35 mouse cellular contexts compared by ENCODE assay signal in the genomic region with DNA sequence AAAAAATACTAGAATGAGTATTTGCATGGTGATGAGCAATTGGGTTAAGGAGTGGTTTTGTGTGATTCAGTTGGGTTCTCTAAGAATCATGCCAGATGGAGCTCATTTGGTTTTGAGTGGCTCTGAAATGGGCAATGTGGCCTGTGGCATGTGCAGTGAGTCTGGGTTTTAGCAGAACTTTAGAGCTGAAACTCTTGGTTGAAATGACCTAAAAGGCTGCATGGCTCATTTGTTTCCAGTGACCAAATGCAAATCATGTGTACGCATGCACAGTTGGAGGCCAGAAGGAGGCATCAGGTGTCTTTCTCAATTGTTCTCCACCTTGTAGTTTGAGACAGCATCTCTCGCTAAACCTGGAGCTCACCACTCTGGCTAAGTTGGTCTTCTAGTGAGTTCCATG. TPM values are rescaled to one million over a fixed set of nuclear protein-coding genes. Genes with fewer than 3 reads are reported as not detected.
"Had no signal": no experiment of that assay in that cellular context is flagged by ENCODE, and none has a peak within 500 bp of the region (broad histone marks: within the 10 kb centered on the region; RNA-seq: fewer than 3 reads in every experiment).

No protein-coding gene starts in this region.

- H3K27me3 ChIP-seq: limb, embryonic 12.5 days; limb, embryonic 15.5 days; liver, embryonic 12.5 days; liver, embryonic 13.5 days; liver, embryonic 15.5 days; lung, embryonic 15.5 days; megakaryocyte, embryonic 14.5 days; midbrain, embryonic 12.5 days; midbrain, embryonic 13.5 days; midbrain, embryonic 15.5 days; neural tube, embryonic 12.5 days; neural tube, embryonic 13.5 days had no signal

- H3K27ac ChIP-seq: limb, embryonic 10.5 days; limb, embryonic 12.5 days; limb, embryonic 13.5 days; limb, embryonic 15.5 days; liver, embryonic 12.5 days; liver, embryonic 13.5 days; liver, embryonic 14.5 days; liver, embryonic 15.5 days; lung, embryonic 15.5 days; macrophage; midbrain, embryonic 12.5 days; midbrain, embryonic 13.5 days; midbrain, embryonic 15.5 days; neural tube, embryonic 12.5 days; neural tube, embryonic 13.5 days had no signal

- H3K4me3 ChIP-seq: limb, embryonic 10.5 days; limb, embryonic 12.5 days; limb, embryonic 13.5 days; limb, embryonic 15.5 days; liver, embryonic 12.5 days; liver, embryonic 13.5 days; liver, embryonic 15.5 days; lung, embryonic 15.5 days; megakaryocyte, embryonic 14.5 days; midbrain, embryonic 12.5 days; midbrain, embryonic 13.5 days; midbrain, embryonic 15.5 days; myocyte; neural tube, embryonic 12.5 days; neural tube, embryonic 13.5 days had no signal

- H3K4me2 ChIP-seq: limb, embryonic 12.5 days; limb, embryonic 13.5 days; limb, embryonic 15.5 days; liver, embryonic 11.5 days; liver, embryonic 12.5 days; liver, embryonic 13.5 days; liver, embryonic 15.5 days; lung, embryonic 14.5 days; lung, embryonic 15.5 days; midbrain, embryonic 12.5 days; midbrain, embryonic 13.5 days; midbrain, embryonic 15.5 days; neural tube, embryonic 12.5 days; neural tube, embryonic 13.5 days had no signal

- DNase-seq: left cerebral cortex, postnatal 4 days; liver; liver, embryonic 13.5 days; liver, postnatal 0 days; lung, adult 18-20 months; lung, adult 2 months; lung, embryonic 14.5 days; lung, postnatal 10 days; lung, postnatal 14 days; lung, postnatal 36 days; lung, postnatal 4 days; midbrain, embryonic 14.5 days had no signal

- H3K4me1 ChIP-seq: limb, embryonic 10.5 days; limb, embryonic 12.5 days; limb, embryonic 13.5 days; limb, embryonic 15.5 days; liver, embryonic 12.5 days; liver, embryonic 13.5 days; liver, embryonic 15.5 days; lung, embryonic 15.5 days; megakaryocyte, embryonic 14.5 days; midbrain, embryonic 12.5 days; midbrain, embryonic 13.5 days; midbrain, embryonic 15.5 days; neural tube, embryonic 12.5 days; neural tube, embryonic 13.5 days had no signal

- H3K9ac ChIP-seq: limb, embryonic 12.5 days; limb, embryonic 13.5 days; limb, embryonic 15.5 days; liver, embryonic 12.5 days; liver, embryonic 13.5 days; liver, embryonic 14.5 days; liver, embryonic 15.5 days; liver, postnatal 0 days; lung, embryonic 14.5 days; lung, embryonic 15.5 days; midbrain, embryonic 12.5 days; midbrain, embryonic 13.5 days; midbrain, embryonic 15.5 days; neural tube, embryonic 12.5 days; neural tube, embryonic 13.5 days had no signal

- H3K36me3 ChIP-seq: limb, embryonic 10.5 days; limb, embryonic 12.5 days; limb, embryonic 13.5 days; limb, embryonic 15.5 days; liver, embryonic 12.5 days; liver, embryonic 13.5 days; liver, embryonic 15.5 days; lung, embryonic 15.5 days; midbrain, embryonic 12.5 days; midbrain, embryonic 13.5 days; midbrain, embryonic 15.5 days; neural tube, embryonic 12.5 days; neural tube, embryonic 13.5 days had no signal

- ATAC-seq: liver, embryonic 12.5 days; liver, postnatal 0 days; lung, postnatal 0 days; midbrain, embryonic 13.5 days; midbrain, embryonic 15.5 days; midbrain, embryonic 16.5 days had no signal

- H3K9me3 ChIP-seq: limb, embryonic 10.5 days; limb, embryonic 12.5 days; limb, embryonic 13.5 days; limb, embryonic 15.5 days; liver, embryonic 12.5 days; liver, embryonic 13.5 days; liver, embryonic 15.5 days; lung, embryonic 15.5 days; megakaryocyte, embryonic 14.5 days; midbrain, embryonic 12.5 days; midbrain, embryonic 13.5 days; midbrain, embryonic 15.5 days; neural tube, embryonic 12.5 days; neural tube, embryonic 13.5 days had no signal

RNA-seq across cellular contexts. Expression of gene Adra1b, which starts 35.0 kb away (rescaled TPM):
- total RNA-seq: megakaryocyte progenitor cell, adult 5-6 weeks; megakaryocyte, adult 5-6 weeks; megakaryocyte-erythroid progenitor cell, adult 5-6 weeks; monocyte, adult 5-6 weeks had no signal
